Mouse (Mus musculus): Measurements from ENCODE around the gene Cyp4f16.
"Not testable (repeated sequence)": the region's sequence is repeated elsewhere in the genome, so short reads cannot be mapped to it uniquely, and the experiment has no call there.

Gene Cyp4f16

DNA sequence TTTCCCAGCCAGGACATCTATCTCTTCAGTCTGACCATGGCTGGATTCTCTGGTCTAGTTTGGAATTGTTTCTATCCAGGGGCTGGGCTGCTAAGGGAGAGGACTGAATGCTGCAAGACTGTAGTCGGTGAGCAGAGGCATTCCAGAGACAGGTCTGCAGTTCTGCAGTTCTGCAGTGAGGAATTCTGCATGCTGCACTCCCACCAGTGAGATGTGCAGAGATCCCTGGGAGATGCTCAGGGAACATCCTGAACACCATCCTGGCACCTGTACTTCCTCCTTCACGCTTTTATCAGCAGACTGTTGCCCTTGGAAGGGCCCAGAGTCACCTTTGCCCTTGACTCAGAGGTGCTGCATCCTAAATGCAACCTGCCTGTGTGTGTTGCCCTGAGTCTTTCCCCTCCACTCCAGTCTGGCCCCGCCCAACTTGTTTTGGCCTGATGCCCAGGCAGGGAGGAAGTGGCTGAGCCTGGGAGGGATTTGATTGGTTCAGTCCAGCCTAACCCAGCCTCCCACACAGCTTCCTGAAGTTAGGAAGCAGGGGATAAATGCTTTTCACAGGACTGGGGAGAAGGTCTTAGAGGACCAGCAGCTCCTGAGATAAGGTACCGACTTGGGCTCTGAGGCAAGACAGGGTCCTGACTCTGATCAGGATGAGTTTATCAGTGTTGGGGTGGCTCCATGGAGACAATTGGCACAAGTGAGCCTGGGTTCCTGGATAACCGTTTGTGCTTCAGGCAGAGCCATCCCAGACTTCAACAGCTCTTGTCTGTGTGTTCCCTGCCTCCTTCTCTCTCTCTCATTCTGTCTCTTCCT, at the start of gene Cyp4f16:
Gene Cyp4f16, plus strand, starts transcription at position 508 of the 816 bp plus-strand sequence.
- in situ Hi-C loops (cut with MboI; ENCODE audit: low sequenced_read_pairs): not testable (repeated sequence)

DNA sequence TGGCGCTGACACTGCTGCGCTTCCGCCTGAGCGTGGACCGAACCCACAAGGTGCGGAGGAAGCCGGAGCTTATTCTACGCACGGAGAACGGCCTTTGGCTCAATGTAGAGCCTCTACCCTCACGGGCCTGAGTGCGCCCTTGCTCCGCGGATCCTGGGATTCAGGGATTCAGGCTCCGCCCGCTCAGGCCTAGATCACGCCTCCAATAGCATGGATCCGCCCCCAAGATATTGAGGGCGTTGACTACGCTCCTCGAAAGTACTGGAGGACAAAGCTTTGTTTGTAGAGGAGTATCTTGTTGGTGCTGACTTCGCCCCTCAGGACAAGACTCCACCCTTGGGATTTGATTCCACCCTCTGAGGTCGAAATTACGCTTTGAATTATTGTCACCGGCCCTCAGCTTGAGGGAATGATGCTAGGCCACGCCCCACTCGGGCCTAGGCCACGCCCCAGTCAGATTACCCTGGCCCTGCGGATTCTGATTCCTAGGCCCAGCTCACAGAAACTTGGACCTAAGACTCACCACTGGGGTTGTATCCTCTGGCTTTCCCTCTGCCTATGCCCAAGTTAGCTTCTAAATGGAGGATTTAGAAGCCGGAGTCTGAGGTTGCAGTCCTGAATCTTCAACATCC, 43.9 kb upstream of the Cyp4f16 start:
- in situ Hi-C loops (cut with MboI; ENCODE audit: low sequenced_read_pairs): no loop called here

DNA sequence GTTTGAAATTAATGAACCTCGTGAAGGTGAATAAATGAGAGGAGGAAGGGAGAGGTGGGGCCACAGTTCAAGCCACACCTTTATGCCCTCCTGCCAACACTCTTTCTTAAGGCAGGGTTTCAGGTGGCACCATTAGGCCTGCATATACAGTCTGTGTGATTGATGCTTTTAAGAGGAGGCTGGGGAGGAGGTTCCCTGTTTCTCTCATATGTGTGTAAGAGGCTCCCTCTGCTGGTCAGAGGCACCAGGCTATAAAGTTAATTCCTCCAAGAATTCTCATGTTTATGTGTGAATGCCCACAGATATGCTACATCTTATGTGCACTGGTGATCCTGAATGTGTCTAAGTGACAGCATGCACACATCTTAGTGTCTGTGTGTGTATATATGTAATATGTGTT, 41.8 kb upstream of the Cyp4f16 start:
- in situ Hi-C loops (cut with MboI; ENCODE audit: low sequenced_read_pairs): no loop called here

GRCm38 (mm10) chr17:32500511-32500910, 35.8 kb upstream of the Cyp4f16 start:
- in situ Hi-C loops (cut with MboI; ENCODE audit: low sequenced_read_pairs): not testable (repeated sequence)

GRCm38 (mm10) chr17:32501051-32501450, 35.3 kb upstream of the Cyp4f16 start:
- in situ Hi-C loops (cut with MboI; ENCODE audit: low sequenced_read_pairs): no loop called here

DNA sequence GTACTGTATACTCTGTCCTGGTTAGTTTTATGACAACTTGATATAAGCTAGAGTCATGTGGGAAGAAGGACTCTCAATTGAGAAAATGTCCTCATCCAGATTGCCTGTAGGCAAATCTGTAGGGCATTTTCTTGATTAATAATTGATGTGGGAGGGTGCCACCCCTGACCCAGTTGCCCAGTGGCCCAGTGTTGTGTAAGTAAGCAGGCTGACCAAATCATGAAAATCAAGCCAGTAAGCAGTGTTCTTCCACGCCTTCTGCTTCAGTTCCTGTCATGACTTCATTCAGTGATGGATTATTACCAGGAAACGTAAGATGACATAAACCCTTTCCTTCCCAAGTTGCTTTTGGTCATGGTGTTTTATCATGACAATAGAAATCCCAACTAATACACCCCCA, 33.2 kb upstream of the Cyp4f16 start:
- in situ Hi-C loops (cut with MboI; ENCODE audit: low sequenced_read_pairs): no loop called here

- in situ Hi-C loops (cut with MboI; ENCODE audit: low sequenced_read_pairs): no loop called here
These were observed 30.3 kb upstream of the Cyp4f16 start, which contains the start of gene Cyp4f17 for GRCm38 (mm10) chr17:32505851-32506728. Gene Cyp4f17 (plus strand): TSS chr17:32506050.

- in situ Hi-C loops (cut with MboI; ENCODE audit: low sequenced_read_pairs): no loop called here
These were observed 29.6 kb upstream of the Cyp4f16 start for GRCm38 (mm10) chr17:32506729-32507245.

DNA sequence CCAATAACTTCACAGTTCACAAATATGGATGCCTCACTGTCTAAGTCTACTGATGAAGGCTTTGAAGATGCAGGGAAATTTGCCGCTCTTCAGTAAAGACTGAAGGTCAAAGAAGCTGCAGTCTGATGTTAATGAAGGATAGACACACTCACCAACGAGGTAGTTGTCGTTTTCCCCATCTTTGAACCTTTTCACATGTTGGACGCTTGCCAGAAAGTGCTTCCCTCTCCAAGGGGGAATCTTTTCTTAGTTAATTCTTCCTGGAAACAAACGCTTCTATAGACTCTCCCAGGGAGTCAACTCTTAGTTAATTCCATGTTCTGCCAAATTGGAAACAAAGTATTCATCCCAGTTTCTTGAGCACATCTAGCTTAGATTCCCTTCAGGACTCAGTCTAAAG, 20.2 kb upstream of the Cyp4f16 start:
- in situ Hi-C loops (cut with MboI; ENCODE audit: low sequenced_read_pairs): no loop called here

- in situ Hi-C loops (cut with MboI; ENCODE audit: low sequenced_read_pairs): no loop called here
These were observed 14.4 kb upstream of the Cyp4f16 start for GRCm38 (mm10) chr17:32521981-32522380.

- in situ Hi-C loops (cut with MboI; ENCODE audit: low sequenced_read_pairs): no loop called here
These were observed 14.0 kb upstream of the Cyp4f16 start for GRCm38 (mm10) chr17:32522386-32522785.

- in situ Hi-C loops (cut with MboI; ENCODE audit: low sequenced_read_pairs): no loop called here
These were observed 13.5 kb upstream of the Cyp4f16 start for GRCm38 (mm10) chr17:32522816-32523215.

DNA sequence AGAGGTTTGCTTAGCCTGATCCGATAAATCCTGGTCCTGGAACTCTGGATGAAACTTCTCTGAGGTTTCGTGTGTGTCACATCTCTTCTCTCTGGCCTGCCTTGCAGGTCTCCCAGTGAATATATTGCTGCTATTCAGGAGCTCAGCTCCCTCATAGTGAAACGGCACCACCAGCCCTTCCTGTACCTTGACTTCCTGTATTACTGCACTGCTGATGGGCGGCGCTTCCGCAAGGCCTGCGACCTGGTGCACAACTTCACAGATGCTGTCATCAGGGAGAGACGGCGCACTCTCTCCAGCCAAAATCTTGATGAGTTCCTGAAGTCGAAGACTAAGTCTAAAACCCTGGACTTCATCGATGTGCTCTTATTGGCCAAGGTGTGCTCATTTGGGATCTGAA, 12.5 kb upstream of the Cyp4f16 start:
- in situ Hi-C loops (cut with MboI; ENCODE audit: low sequenced_read_pairs): no loop called here

- in situ Hi-C loops (cut with MboI; ENCODE audit: low sequenced_read_pairs): not testable (repeated sequence)
These were observed 10.0 kb upstream of the Cyp4f16 start for GRCm38 (mm10) chr17:32526341-32526740.

GRCm38 (mm10) chr17:32527748-32528147, 8.6 kb upstream of the Cyp4f16 start:
- in situ Hi-C loops (cut with MboI; ENCODE audit: low sequenced_read_pairs): no loop called here

DNA sequence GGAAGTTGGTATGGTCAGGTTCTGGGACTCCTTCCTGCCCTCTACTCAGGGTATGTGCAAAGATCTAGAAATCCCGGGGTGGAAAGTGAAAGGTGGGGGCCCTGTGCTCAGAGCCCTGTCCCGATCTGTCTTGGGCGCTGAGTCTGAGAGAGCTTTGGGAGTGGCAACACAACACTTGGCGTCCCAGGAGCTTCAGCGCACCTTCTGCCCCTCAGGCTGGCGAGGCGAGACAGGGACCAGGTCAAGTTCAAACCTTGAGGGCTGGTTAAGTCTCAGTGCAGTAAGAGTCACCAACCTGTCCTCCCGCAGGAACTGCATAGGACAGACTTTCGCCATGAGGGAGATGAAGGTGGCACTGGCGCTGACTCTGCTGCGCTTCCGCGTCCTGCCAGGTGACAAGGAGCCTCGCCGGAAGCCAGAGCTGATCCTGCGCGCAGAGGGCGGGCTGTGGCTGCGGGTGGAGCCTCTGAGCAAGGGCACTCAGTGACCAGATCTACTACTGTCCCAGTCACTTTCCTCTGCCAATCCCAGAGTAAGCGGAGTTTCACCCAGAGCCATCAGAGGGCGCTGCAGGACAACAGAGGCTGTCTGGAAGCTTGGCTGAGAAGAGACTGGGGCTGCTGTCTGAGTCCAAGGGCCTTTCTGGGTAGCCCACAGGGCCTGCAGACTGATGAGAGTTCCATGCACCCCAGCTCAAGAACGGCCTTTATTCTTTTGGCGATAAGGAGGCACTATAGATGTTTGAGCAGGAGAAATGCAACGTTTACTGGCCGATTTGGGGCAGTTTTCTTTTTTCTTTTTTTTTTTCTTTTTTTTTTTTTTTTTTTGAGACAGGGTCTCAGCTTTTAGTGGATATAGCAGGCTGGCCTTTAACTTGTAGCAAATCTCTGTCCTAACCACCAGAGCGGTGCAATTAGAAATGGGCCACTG, 7.7 kb upstream of the Cyp4f16 start:
- in situ Hi-C loops (cut with MboI; ENCODE audit: low sequenced_read_pairs): no loop called here

DNA sequence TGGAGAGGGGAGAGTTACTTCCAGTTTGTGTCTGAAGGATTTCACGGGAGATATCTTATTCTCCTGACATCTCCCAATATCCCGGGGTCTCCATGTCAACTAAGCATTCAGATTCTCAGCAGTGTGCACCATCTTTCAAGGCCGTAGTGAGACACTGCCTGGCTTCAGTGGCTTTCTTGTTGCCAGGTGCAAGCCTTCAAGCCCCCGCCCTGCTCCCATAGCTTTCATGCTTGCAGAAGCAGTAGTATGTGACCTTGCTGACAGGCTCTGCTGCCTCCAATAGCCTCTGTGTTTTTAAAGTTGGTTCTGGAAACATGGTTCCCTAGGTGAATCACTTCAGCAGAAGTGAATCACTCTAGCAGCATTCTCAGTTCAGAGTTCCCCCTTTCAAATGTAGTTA, 4.0 kb upstream of the Cyp4f16 start:
- in situ Hi-C loops (cut with MboI; ENCODE audit: low sequenced_read_pairs): not testable (repeated sequence)

DNA sequence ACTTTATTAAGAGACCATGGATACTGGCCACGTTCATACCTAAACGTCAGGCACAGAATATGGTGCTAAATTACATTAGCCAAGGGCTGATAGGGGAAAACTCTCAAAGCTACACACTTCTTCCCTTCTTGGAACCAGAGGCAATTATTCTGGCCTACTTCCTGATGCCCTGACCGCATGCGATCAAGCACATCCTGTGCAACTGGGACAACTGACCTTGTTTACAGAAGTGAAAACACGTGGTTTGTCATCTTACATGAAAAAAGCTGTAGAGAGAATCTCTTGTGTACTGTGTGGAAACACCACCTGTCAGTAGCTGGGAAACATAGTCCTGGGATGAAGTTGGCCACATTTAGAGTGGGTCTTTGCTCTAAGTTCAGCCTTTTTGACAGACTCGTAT, 2.3 kb upstream of the Cyp4f16 start:
- in situ Hi-C loops (cut with MboI; ENCODE audit: low sequenced_read_pairs): no loop called here

DNA sequence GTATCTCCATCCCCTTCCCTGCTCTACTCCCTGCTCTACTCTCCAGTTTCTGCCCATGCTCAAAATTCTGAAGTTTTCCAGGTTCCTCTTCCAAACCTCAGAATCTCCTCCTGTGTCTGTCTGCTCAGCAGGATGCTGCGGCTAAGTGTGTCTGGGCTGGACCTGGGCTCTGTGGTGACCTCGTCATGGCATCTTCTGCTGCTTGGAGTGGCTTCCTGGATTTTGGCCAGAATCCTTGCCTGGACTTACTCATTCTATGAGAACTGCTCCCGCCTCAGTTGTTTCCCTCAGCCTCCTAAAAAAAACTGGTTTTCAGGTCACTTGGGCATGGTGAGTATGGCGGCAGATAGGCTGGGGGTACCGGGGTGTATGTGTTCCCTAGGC, 501 bp downstream of the Cyp4f16 start:
- in situ Hi-C loops (cut with MboI; ENCODE audit: low sequenced_read_pairs): no loop called here

DNA sequence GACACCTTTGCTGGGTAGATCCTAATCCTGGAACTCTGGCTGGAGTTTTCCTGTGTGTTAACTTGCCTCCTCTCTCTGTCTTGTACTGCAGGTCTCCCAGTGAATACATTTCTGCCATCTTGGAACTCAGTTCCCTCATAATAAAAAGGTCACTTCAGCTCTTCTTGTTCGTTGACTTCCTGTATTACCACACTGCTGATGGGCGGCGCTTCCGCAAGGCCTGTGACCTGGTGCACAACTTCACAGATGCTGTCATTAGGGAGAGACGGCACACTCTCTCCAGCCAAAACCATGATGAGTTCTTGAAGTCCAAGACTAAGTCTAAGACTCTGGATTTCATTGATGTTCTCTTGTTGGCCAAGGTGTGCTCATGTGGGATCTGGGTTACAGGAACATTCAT, 8.4 kb downstream of the Cyp4f16 start:
- in situ Hi-C loops (cut with MboI; ENCODE audit: low sequenced_read_pairs): not testable (repeated sequence)
